Mouse (Mus musculus): ENCODE results near the gene Serpina3i.
"Not testable (repeated sequence)": the region's sequence is repeated elsewhere in the genome, so short reads cannot be mapped to it uniquely, and the experiment has no call there.

Gene Serpina3i

DNA sequence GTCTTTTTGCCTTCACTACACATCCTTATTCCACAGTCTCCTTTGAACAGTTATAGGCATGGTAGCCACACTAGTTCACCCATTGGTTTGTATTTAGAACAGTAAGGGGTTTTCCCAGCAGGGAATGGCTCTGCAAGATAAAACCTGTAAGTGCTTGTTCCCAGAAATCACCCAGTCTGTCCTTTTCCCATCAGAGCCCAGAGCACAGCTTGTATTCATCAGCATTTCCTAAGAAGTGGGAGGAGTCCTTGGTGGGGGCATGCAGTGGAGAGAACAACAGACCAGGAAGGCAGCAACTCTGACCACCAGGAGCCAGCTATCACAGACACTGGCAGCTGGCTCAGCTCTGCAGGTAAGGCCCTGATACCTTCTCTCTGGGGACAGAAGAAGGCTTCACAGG, at the start of gene Serpina3i:
Gene Serpina3i, plus strand, starts transcription at position 260 of the 400 bp plus-strand sequence.
- DNase-seq (ENCODE audit: low spot score) = no peak

DNA sequence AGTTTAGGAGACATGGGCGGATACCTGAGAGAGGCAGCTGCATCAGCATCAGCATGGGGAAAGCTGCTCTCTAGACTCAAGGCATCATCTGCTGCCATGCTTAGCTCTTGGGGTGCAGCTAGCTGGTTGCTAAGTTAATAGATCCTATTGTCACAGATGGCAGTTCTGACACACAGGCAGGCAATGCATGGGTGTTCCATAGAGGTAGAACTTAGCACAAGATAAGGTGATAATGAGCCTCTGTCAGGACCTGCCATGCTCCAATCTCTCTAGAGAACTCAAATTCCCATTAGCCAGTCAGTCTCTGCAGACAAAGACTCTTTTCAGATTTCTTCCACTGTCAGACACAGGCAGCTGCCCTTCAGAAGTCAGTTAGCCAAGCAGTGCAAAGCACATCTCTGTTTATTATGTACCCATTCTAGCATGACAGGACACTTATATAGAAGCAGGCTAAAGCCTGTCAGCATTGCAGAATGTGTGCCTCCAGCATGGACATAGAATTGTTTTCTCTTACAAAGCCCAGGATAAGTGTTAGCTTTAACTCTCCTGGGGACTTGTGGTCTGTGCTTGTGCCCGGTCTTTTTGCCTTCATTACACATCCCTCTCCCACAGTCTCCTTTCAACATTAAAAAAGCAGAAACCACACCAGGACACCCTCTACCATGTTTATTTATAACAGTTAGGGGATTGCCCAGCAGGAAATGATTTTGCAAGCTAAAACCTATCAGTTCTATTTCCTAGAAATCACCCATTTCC, 49.1 kb upstream of the Serpina3i start:
- no peak for DNase-seq (ENCODE audit: low spot score)

GRCm38 (mm10) chr12:104214445-104214753, 48.5 kb upstream of the Serpina3i start, which contains the start of gene Serpina3f:
Gene Serpina3f (plus strand): TSS chr12:104214544.
- DNase-seq (ENCODE audit: low spot score) = no peak

- no peak for DNase-seq (ENCODE audit: low spot score)
These were observed 47.7 kb upstream of the Serpina3i start for GRCm38 (mm10) chr12:104215249-104215648.

GRCm38 (mm10) chr12:104221616-104222015, 41.3 kb upstream of the Serpina3i start:
- DNase-seq (ENCODE audit: low spot score) = no peak

DNA sequence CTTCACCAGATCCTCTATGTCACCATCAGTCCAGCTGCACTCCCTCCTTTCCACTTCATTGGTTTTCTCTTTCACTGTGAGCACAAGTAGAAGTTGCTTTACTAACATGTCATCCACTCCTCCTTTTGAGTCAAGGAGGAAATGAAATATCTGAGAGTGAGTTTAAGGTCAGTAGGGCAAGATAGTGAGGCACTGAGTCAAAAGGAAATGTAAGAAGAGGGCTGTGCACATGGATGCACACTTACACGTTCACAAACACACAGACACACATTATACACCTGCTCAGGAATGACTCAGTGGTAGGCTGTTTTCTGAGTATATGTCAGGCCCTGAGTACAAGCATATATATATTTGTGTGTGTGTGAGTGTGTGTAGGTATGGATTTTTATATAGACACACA, 39.2 kb upstream of the Serpina3i start:
- DNase-seq (ENCODE audit: low spot score) = no peak

- no peak for DNase-seq (ENCODE audit: low spot score)
These were observed 38.2 kb upstream of the Serpina3i start for GRCm38 (mm10) chr12:104224598-104225300.

GRCm38 (mm10) chr12:104230762-104231161, 32.2 kb upstream of the Serpina3i start:
- DNase-seq (ENCODE audit: low spot score) = no peak

GRCm38 (mm10) chr12:104235915-104236314, 27.0 kb upstream of the Serpina3i start, which contains the start of gene Serpina3g:
Gene Serpina3g (plus strand): TSS chr12:104236245.
- DNase-seq (ENCODE audit: low spot score) = no peak

- not testable (repeated sequence) for DNase-seq (ENCODE audit: low spot score)
These were observed 24.9 kb upstream of the Serpina3i start for GRCm38 (mm10) chr12:104238048-104238447.

- no peak for DNase-seq (ENCODE audit: low spot score)
These were observed 19.6 kb upstream of the Serpina3i start for GRCm38 (mm10) chr12:104243307-104243706.

DNA sequence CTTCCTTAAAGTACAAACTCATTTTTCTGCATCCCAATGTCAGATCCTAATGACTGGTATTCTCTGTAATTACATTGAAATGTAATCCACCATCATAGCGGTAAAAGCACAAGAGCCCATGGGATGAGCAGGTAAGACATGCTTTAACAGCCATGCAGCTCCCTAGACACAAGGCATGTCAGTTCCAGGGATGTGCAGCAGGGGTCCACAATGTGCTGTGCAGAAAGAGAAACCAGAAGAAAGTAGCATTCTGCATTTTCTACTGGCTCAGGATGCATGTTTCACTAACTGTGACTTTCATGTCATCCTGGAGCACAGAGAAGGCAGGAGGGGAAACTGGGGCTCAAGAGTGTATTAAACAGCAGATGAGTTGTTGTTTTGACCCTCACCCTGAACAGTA, 17.8 kb upstream of the Serpina3i start:
- DNase-seq (ENCODE audit: low spot score) = no peak

GRCm38 (mm10) chr12:104245595-104245994, 17.3 kb upstream of the Serpina3i start:
- no peak for DNase-seq (ENCODE audit: low spot score)

GRCm38 (mm10) chr12:104247553-104248002, 15.3 kb upstream of the Serpina3i start:
- no peak for DNase-seq (ENCODE audit: low spot score)

DNA sequence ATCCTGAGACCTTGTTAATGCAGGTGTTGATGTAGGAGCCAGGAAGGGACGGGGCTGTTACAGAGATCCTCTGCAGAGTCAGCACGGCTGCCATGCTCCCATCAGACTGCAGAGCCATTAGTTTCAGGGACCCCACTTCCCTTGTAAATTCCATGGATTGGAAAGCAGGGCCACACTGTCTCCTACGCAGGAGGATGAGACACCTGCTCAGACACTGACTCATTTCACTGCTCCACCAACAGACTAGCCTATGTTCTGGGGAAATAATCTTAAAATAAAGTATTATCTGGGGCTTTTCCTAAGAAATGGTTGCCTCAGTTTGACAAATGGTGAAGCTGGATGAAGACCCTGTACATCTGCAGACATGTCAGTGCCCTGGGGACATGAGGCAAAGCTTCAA, 14.7 kb upstream of the Serpina3i start:
- no peak for DNase-seq (ENCODE audit: low spot score)

GRCm38 (mm10) chr12:104261041-104261440, 1.9 kb upstream of the Serpina3i start:
- no peak for DNase-seq (ENCODE audit: low spot score)

DNA sequence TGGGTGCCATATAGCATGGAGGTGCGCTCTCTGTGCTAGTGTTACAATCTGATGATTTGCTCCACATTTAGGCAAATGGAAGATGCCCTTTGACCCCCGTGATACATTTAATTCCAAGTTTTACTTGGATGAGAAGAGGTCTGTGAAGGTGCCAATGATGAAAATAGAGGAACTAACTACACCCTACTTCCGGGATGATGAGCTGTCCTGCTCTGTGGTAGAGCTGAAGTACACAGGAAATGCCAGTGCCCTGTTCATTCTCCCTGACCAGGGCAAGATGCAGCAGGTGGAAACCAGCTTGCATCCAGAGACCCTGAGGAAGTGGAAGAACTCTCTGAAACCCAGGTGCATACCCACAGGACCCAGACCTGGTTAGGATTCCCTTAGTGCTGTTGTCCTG, 3.5 kb downstream of the Serpina3i start:
- DNase-seq (ENCODE audit: low spot score) = no peak

DNA sequence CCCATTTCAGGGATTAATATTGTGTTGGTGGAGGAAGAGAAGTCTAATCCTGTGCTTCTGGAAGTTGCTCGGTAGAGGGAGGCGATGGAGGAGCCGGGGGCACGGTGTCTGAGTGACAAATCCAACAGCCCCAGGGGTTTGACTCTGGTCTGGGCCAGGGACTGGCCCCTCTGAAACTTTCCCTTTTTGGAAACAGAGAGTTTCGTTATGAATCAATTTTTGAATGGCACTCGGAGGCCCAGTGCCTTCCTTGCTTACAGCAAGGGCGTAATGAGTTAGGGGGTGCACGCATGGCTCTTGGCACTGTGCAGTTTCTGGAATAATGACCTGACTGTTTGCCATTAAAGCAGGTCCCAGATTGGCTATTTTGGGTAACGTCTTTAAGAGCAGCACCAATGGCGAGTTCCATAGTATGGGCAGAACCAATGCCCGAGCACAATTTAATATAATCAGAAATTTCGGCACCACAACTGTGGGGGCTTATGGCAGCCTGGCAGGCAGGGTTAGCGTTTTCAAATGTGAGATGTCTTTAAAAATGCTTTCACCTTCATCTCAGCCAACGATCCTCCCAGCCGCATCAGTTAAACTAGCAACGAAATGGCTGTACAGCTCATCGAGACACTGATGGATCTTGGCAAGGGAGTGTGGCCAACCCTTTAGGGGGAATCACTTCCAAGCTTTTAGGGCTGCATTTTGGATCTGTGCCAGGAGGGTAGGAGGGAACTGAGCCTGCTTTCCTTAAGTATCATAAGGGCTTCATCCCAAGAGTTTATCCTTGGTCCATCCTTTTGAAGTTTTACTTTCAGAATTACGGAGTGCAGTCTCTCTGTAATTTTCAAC, 15.5 kb downstream of the Serpina3i start:
- DNase-seq (ENCODE audit: low spot score) = no peak

GRCm38 (mm10) chr12:104279056-104279435, 16.1 kb downstream of the Serpina3i start:
- no peak for DNase-seq (ENCODE audit: low spot score)

DNA sequence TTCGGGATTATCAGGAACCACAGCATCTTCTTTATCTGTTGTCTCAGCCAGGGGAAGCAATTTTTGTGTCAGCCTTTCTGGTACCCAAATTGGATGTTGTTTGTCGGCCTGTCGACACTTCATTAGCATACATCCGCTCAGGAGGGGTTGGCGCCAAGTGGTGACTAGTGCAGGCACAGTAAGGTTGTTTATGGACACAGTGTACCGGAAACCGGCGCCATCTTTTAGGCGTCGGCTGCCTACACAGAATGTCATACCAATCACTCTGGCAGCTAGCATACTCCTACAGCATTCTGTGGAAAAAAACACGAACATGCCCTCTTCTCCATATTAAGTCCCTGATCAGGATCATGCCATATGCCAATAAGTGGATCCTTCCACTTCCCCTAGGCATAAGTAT, 20.5 kb downstream of the Serpina3i start:
- no peak for DNase-seq (ENCODE audit: low spot score)

GRCm38 (mm10) chr12:104288336-104288735, 25.4 kb downstream of the Serpina3i start:
- no peak for DNase-seq (ENCODE audit: low spot score)

DNA sequence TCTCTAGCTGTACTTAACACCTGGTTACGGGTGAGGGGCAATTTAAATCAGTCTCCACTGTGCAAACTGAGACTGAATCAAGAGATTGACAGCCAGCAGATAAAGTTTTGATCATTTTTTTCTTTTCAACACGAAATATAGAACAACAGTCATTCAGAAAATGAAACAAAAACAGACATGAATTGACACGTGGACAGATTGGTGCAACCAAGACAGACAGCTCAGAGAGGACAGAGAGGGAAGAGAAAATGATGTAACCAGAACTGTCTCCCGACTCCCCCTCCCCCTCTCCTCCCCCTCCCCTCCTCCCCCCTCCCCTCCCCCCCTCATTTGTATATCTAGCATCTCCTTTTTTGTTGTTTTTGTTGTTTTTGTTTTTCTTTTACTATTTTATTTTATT, 26.9 kb downstream of the Serpina3i start:
- DNase-seq (ENCODE audit: low spot score) = no peak

DNA sequence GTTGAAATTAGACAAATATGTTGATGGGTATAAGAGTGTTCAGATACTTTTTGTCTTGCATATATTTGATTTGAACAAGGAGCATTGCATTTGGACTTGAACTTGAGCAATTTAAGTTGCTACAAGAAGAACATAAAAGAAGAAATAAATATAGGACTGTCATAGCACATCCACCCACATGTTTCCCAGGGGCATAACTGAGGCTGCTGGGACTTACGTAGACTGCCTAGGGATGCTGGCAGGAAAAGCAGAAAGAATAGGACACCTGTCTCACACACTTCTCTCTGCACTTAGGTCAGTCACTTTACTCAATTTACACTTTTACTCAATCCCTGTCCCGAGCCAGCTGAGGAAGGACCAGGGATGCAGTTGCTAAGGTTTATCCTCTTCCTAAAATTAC, 31.0 kb downstream of the Serpina3i start:
- DNase-seq (ENCODE audit: low spot score) = no peak
